Mouse (Mus musculus) Patski (cell line): Measurements from ENCODE around the gene Eef1akmt1. TPM values are rescaled to one million over a fixed set of nuclear protein-coding genes. Genes with fewer than 3 reads are reported as not detected.

Experiments used
- ATAC-seq: fragments of 100-300 bp; one replicate; pipeline ENCODE4 v1.8.0; 2021
- CTCF ChIA-PET: fragments of 350-600 bp; sonication (Branson Sonifier 250); formaldehyde crosslinking; loops from one replicate; lab custom pipeline; 2022; ENCODE audit warnings: inconsistent platforms; lab: Charles Lee
- POLR2A ChIA-PET: fragments of 350-600 bp; sonication (Branson Sonifier 250); formaldehyde crosslinking; loops from one replicate; lab custom pipeline; 2022; ENCODE audit warnings: antibody characterized with exemption, inconsistent platforms; lab: Charles Lee
- DNase-seq: peaks from one replicate; pipeline ENCODE4 v3.0.0-alpha.2; 2011; ENCODE audit warnings: low read depth, low spot score
- H3K27me3 ChIP-seq: fragments of 371-371 bp; one replicate; pipeline ENCODE4 v1.5.1; 2021
- CTCF ChIP-seq: fragments of 100-300 bp; IDR thresholded peaks from one replicate; pipeline ENCODE4 v1.5.1; 2021
- in situ Hi-C: fragments of 300-500 bp; cut with MboI; formaldehyde crosslinking; loops from 3 replicates; pipeline ENCODE4 v1.11.1; 2018; ENCODE audit warnings: low pct_unique_long_range_greater_than_20kb, mixed read lengths
- polyA plus RNA-seq: library from polyadenylated mRNA; unstranded; gene quantifications from one replicate; pipeline ENCODE4 v1.2.3, GENCODE M21; 2021

Gene Eef1akmt1
- polyA plus RNA-seq, 1 experiment from 2014 or later: 28.1 TPM

- ATAC-seq: no peak
- DNase-seq: no peak
- in situ Hi-C loops: loop anchor here (5.0 kb wide), 1 partner anchor 80 kb away; no protein-coding TSS in a partner anchor
These were observed 35.4 kb upstream of the Eef1akmt1 start for GRCm38 (mm10) chr14:57606663-57607365.

GRCm38 (mm10) chr14:57593279-57593678, 21.9 kb upstream of the Eef1akmt1 start:
- DNase-seq: no peak
- no peak for ATAC-seq
- CTCF ChIA-PET: interaction anchor here (1.2 kb wide), 1 partner anchor 12 kb away, joined by 3 read pairs; no protein-coding TSS in a partner anchor
- in situ Hi-C loops: no loop called here
- TF ChIP-seq CTCF: no peak
- H3K27me3 ChIP-seq: no peaks in the 10 kb centered on the region
- POLR2A ChIA-PET: no interaction called here

More at GRCm38 (mm10) chr14:57606663-57607365, 35.4 kb upstream of the Eef1akmt1 start:
- CTCF ChIA-PET: interaction anchor here (1.0 to 1.7 kb wide), 2 partner anchors 11 to 73 kb away, joined by 3 to 5 read pairs; no protein-coding TSS in a partner anchor
- no peak for TF ChIP-seq CTCF
- H3K27me3 ChIP-seq: no peaks in the 10 kb centered on the region
- POLR2A ChIA-PET: interaction anchor here (0.6 kb wide), 1 partner anchor 1095 kb away, joined by 3 read pairs; no protein-coding TSS in a partner anchor

- DNase-seq: no peak
- no peaks in the 10 kb centered on the region for H3K27me3 ChIP-seq
- ATAC-seq: no peak
- in situ Hi-C loops: no loop called here
- ChIA-PET CTCF (no interaction called here), POLR2A (no interaction called here)
- TF ChIP-seq CTCF: no peak
These were observed 20.4 kb upstream of the Eef1akmt1 start for GRCm38 (mm10) chr14:57591830-57592229.

- DNase-seq (no peak), ATAC-seq (no peak)
- ChIA-PET CTCF (no interaction called here), POLR2A (interaction anchor here (0.7 to 1.2 kb wide), 2 partner anchors 40 to 43 kb away, joined by 3 read pairs; no protein-coding TSS in a partner anchor)
- H3K27me3 ChIP-seq: no peaks in the 10 kb centered on the region
- TF ChIP-seq CTCF: no peak
- in situ Hi-C loops: no loop called here
These were observed 5.1 kb upstream of the Eef1akmt1 start for GRCm38 (mm10) chr14:57576364-57577060.

- no peak for TF ChIP-seq CTCF
- CTCF ChIA-PET: no interaction called here
- no peak for ATAC-seq
- in situ Hi-C loops: no loop called here
- no peaks in the 10 kb centered on the region for H3K27me3 ChIP-seq
- POLR2A ChIA-PET: no interaction called here
- DNase-seq: no peak
These were observed 3.6 kb upstream of the Eef1akmt1 start for GRCm38 (mm10) chr14:57574792-57575587.

- no peak for TF ChIP-seq CTCF
- no peak for DNase-seq
- no peaks in the 10 kb centered on the region for H3K27me3 ChIP-seq
- ATAC-seq: no peak
- ChIA-PET CTCF (no interaction called here), POLR2A (no interaction called here)
- in situ Hi-C loops: no loop called here
These were observed 5.8 kb downstream of the Eef1akmt1 start for GRCm38 (mm10) chr14:57565626-57566025.

GRCm38 (mm10) chr14:57556922-57557321, 14.5 kb downstream of the Eef1akmt1 start:
- H3K27me3 ChIP-seq: no peaks in the 10 kb centered on the region
- no peak for TF ChIP-seq CTCF
- no peak for DNase-seq
- in situ Hi-C loops: no loop called here
- POLR2A ChIA-PET: no interaction called here
- CTCF ChIA-PET: interaction anchor here (1.5 to 1.6 kb wide), 2 partner anchors 24 to 45 kb away, joined by 3 to 5 read pairs; no protein-coding TSS in a partner anchor
- no peak for ATAC-seq

GRCm38 (mm10) chr14:57555471-57556070, 15.8 kb downstream of the Eef1akmt1 start:
- ChIA-PET CTCF (interaction anchor here (0.8 to 1.2 kb wide), 2 partner anchors 15 to 27 kb away, joined by 3 read pairs; no protein-coding TSS in a partner anchor), POLR2A (interaction anchor here (0.6 kb wide), 1 partner anchor 113 kb away, joined by 3 read pairs; no protein-coding TSS in a partner anchor)
- in situ Hi-C loops: no loop called here
- TF ChIP-seq CTCF: no peak
- H3K27me3 ChIP-seq: no peaks in the 10 kb centered on the region
- ATAC-seq (no peak), DNase-seq (no peak)

GRCm38 (mm10) chr14:57554434-57554833, 17.0 kb downstream of the Eef1akmt1 start:
- no peaks in the 10 kb centered on the region for H3K27me3 ChIP-seq
- ATAC-seq (no peak), DNase-seq (no peak)
- CTCF ChIA-PET: no interaction called here
- in situ Hi-C loops: no loop called here
- TF ChIP-seq CTCF: no peak
- POLR2A ChIA-PET: no interaction called here

- no peaks in the 10 kb centered on the region for H3K27me3 ChIP-seq
- in situ Hi-C loops: no loop called here
- ATAC-seq (no peak), DNase-seq (no peak)
- ChIA-PET CTCF (no interaction called here), POLR2A (no interaction called here)
- TF ChIP-seq CTCF: no peak
These were observed 18.5 kb downstream of the Eef1akmt1 start for GRCm38 (mm10) chr14:57552945-57553344.
